ENCODE assay signal across 8 mouse cellular contexts in the genomic region with DNA sequence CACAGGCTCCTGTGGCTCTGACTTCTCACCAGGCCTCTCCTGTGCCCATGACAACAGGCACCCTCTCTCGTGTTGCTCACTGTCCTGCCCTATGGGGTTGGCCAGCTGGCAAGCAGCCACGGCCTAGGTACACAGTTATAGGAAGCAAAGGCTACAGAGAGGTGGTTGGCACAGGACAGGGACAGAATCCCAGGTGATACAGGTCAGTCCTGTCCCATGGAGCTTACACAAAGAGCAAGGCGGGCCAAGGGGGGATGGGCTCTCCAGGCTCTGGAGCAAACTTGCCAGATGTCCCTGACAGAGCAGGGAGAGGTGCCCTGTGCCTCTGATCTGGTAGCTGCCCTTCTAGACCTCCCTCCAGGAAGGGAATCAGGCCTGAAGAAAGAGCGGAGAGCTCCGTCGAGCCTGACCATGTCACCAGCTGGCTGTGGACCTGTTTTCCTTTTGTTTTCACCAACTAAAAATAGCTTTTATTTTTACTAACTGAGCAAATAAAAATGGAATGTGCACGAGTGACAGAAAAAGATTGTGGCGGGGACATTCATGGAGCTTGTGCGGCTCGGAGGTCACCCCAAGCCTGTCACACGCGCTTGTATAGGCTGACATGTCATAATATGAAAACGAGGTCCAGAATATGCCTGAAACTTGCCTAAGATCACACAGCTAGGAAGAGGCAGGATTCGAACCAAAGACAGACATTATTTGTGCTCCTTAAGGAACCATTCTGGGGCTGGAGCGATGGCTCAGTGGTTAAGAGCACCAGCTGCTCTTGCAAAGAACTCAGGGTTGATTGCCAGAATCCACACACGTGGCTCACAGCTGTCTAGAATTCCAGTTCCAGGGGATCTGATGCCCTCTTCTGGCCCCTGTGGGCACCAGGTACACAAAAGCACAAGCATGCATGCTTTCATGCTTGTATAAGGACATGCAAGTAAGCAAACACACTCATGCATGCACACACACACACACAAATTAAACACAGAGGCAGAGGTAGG. TPM values are rescaled to one million over a fixed set of nuclear protein-coding genes. Genes with fewer than 3 reads are reported as not detected.
DNase-seq lines count a peak whose midpoint lies in the region; ATAC-seq and TF ChIP-seq lines count a peak whose summit lies in the region.

No protein-coding gene starts in this region.

- dilution Hi-C loops in CH12.LX (cut with MboI; ENCODE audit: extremely low pct_ligation_motif_present, extremely low pct_unique_long_range_greater_than_20kb, low sequenced_read_pairs), result no loop called here

- H3K27ac ChIP-seq in CH12.LX (ENCODE audit: insufficient read depth, low read depth), result no peak overlapping the region
- no peak overlapping the region for H3K27ac ChIP-seq in bone marrow, adult 2 months (ENCODE audit: control insufficient read depth, insufficient read depth, low read depth, low read length, poor library complexity)
- H3K27ac ChIP-seq in forebrain, postnatal 0 days (ENCODE audit: low read depth, low read length), result no peak overlapping the region
- peak overlapping the region; percentile 54 for H3K27ac ChIP-seq in intestine, embryonic 14.5 days (ENCODE audit: low read depth)
- H3K27ac ChIP-seq in liver, embryonic 14.5 days, result no peak overlapping the region

- DNase-seq in CH12.LX (ENCODE audit: extremely low read depth), result peak; percentile 6
- peak; percentile 57 for DNase-seq in forebrain, postnatal 0 days
- no peak for DNase-seq in intestine, embryonic 14.5 days (ENCODE audit: low spot score)
- no peak for DNase-seq in liver, embryonic 14.5 days (ENCODE audit: low read depth in 3 of 3, low spot score in 3 of 3)
- peak; percentile 42 for DNase-seq in retina, postnatal 1 day
- DNase-seq in layer of hippocampus, adult 9-11 months, result no peak
- DNase-seq in left cerebral cortex, adult 8-10 months (ENCODE audit: low spot score in 2 of 2), result no peak

- no peak overlapping the region for H3K9ac ChIP-seq in CH12.LX (ENCODE audit: insufficient read depth, low read depth)
- no peak overlapping the region for H3K9ac ChIP-seq in forebrain, postnatal 0 days
- no peak overlapping the region for H3K9ac ChIP-seq in intestine, embryonic 14.5 days (ENCODE audit: low read length)
- H3K9ac ChIP-seq in liver, embryonic 14.5 days (replicated peaks), result no peak overlapping the region

- no peaks in the 10 kb centered on the region for H3K36me3 ChIP-seq in CH12.LX (replicated peaks in 1 of 2; ENCODE audit: control insufficient read depth in 1 of 2, insufficient read depth in 1 of 2, low read length in 1 of 2)
- H3K36me3 ChIP-seq in forebrain, postnatal 0 days (ENCODE audit: insufficient read depth), result peaks cover 26% of the 10 kb centered on the region
- H3K36me3 ChIP-seq in intestine, embryonic 14.5 days (ENCODE audit: control insufficient read depth, insufficient read depth, low read length), result peaks cover 10% of the 10 kb centered on the region
- no peaks in the 10 kb centered on the region for H3K36me3 ChIP-seq in liver, embryonic 14.5 days (replicated peaks; ENCODE audit: control insufficient read depth, insufficient read depth, low read depth)

- peak in 1 of 2 experiments; percentile 57; a peak in 2 of 4 replicates for TF ChIP-seq CTCF in CH12.LX (conservative IDR thresholded peaks at IDR 0.05 in 1 of 2, IDR thresholded peaks at IDR 0.05 in 1 of 2; ENCODE audit: low read depth in 2 of 2, low read length in 2 of 2)
- TF ChIP-seq CTCF in bone marrow, adult 2 months (IDR thresholded peaks at IDR 0.05; ENCODE audit: control insufficient read depth, insufficient read depth, low read length), result peak; percentile 36
- peak; percentile 36 for TF ChIP-seq CTCF in forebrain, postnatal 0 days (IDR thresholded peaks at IDR 0.05; ENCODE audit: low read depth)
- TF ChIP-seq CTCF in liver, embryonic 14.5 days (IDR thresholded peaks at IDR 0.05; ENCODE audit: low read depth), result peak; percentile 29; the same call in 1 of the 2 replicates

- H3K4me3 ChIP-seq in CH12.LX (replicated peaks in 1 of 3; ENCODE audit: low read depth in 2 of 3, low read length in 2 of 3, poor library complexity in 1 of 3), result no peak overlapping the region
- no peak overlapping the region for H3K4me3 ChIP-seq in bone marrow, adult 2 months (replicated peaks; ENCODE audit: control insufficient read depth, low read depth, low read length)
- no peak overlapping the region for H3K4me3 ChIP-seq in forebrain, postnatal 0 days (ENCODE audit: low read depth, low read length)
- H3K4me3 ChIP-seq in intestine, embryonic 14.5 days (ENCODE audit: low read depth, low read length), result no peak overlapping the region
- H3K4me3 ChIP-seq in liver, embryonic 14.5 days (ENCODE audit: insufficient read depth in 1 of 2, low read depth in 2 of 2, low read length in 2 of 2), result no peak overlapping the region

- peak; percentile 48 for TF ChIP-seq RAD21 in CH12.LX (IDR thresholded peaks at IDR 0.05; ENCODE audit: low read depth, low read length)

- peak; percentile 61; the same call in 1 of the 2 replicates for ATAC-seq in forebrain, postnatal 0 days
- 0 out of 2 replicates have a peak, but pooled peaks have one; percentile 40 for ATAC-seq in intestine, embryonic 14.5 days (replicated peaks; ENCODE audit: low FRiP score, low TSS enrichment, low read depth)
- peak; percentile 34; the same call in 1 of the 2 replicates for ATAC-seq in liver, embryonic 14.5 days (ENCODE audit: insufficient read depth)

- no peak for TF ChIP-seq POLR2A in CH12.LX (IDR thresholded peaks at IDR 0.05; ENCODE audit: low read depth, low read length)
- TF ChIP-seq POLR2A in bone marrow, adult 2 months (IDR thresholded peaks at IDR 0.05; ENCODE audit: borderline replicate concordance, control insufficient read depth, low read depth, low read length), result no peak

- WGBS in bone marrow, adult 2 months, result 63% methylated on average over 16 of the region's 16 CpGs
- WGBS in forebrain, postnatal 0 days, result 62% methylated on average over 16 of the region's 16 CpGs
- WGBS in intestine, embryonic 14.5 days, result 64% methylated on average over 16 of the region's 16 CpGs
- 62% methylated on average over 16 of the region's 16 CpGs for WGBS in liver, embryonic 14.5 days (ENCODE audit: insufficient replicate concordance)

- no peaks in the 10 kb centered on the region for H3K9me3 ChIP-seq in CH12.LX (replicated peaks; ENCODE audit: low read length)
- no peaks in the 10 kb centered on the region for H3K9me3 ChIP-seq in forebrain, postnatal 0 days (ENCODE audit: low read length)
- no peaks in the 10 kb centered on the region for H3K9me3 ChIP-seq in intestine, embryonic 14.5 days (ENCODE audit: control insufficient read depth, low read length)
- no peaks in the 10 kb centered on the region for H3K9me3 ChIP-seq in liver, embryonic 14.5 days (ENCODE audit: control insufficient read depth, low read length)

- H3K27me3 ChIP-seq in CH12.LX (replicated peaks), result peaks cover 49% of the 10 kb centered on the region
- H3K27me3 ChIP-seq in forebrain, postnatal 0 days (ENCODE audit: insufficient read depth, low read length), result no peaks in the 10 kb centered on the region
- no peaks in the 10 kb centered on the region for H3K27me3 ChIP-seq in intestine, embryonic 14.5 days (replicated peaks; ENCODE audit: control insufficient read depth, insufficient read depth, low read length)
- H3K27me3 ChIP-seq in liver, embryonic 14.5 days (ENCODE audit: control insufficient read depth, insufficient read depth, low read length), result no peaks in the 10 kb centered on the region

- TF ChIP-seq EP300 in CH12.LX (IDR thresholded peaks at IDR 0.05; ENCODE audit: low read length), result no peak
- TF ChIP-seq EP300 in liver, embryonic 14.5 days (IDR thresholded peaks at IDR 0.05; ENCODE audit: low read depth), result no peak

- H3K4me2 ChIP-seq in CH12.LX (ENCODE audit: insufficient read depth, low read depth, poor library complexity, severe bottlenecking), result no peak overlapping the region
- H3K4me2 ChIP-seq in forebrain, postnatal 0 days (ENCODE audit: low read depth), result no peak overlapping the region
- no peak overlapping the region for H3K4me2 ChIP-seq in intestine, embryonic 14.5 days (ENCODE audit: low read length)
- H3K4me2 ChIP-seq in liver, embryonic 14.5 days (ENCODE audit: low read depth), result no peak overlapping the region

- H3K4me1 ChIP-seq in CH12.LX (ENCODE audit: control insufficient read depth in 1 of 2, insufficient read depth in 2 of 2), result peaks cover 8 to 12% of the 10 kb centered on the region in 2 experiments
- H3K4me1 ChIP-seq in bone marrow, adult 2 months (ENCODE audit: control insufficient read depth, insufficient read depth, low read length), result no peaks in the 10 kb centered on the region; the same call in 1 of the 2 replicates
- H3K4me1 ChIP-seq in forebrain, postnatal 0 days (ENCODE audit: insufficient read depth), result peaks cover 10% of the 10 kb centered on the region; the same call in 1 of the 2 replicates
- peaks cover 18% of the 10 kb centered on the region for H3K4me1 ChIP-seq in intestine, embryonic 14.5 days (replicated peaks; ENCODE audit: control insufficient read depth, insufficient read depth, low read length)
- peaks cover 0 to 9% of the 10 kb centered on the region in 2 experiments; a peak in 1 of 4 replicates for H3K4me1 ChIP-seq in liver, embryonic 14.5 days (replicated peaks; ENCODE audit: control insufficient read depth in 2 of 2, insufficient read depth in 2 of 2, low read length in 1 of 2)

- in situ Hi-C loops in CH12.LX (cut with MboI; ENCODE audit: low pct_ligation_motif_present, low pct_unique_long_range_greater_than_20kb, low sequenced_read_pairs), result no loop called here

- no peaks in the 10 kb centered on the region for H3K79me2 ChIP-seq in CH12.LX (replicated peaks; ENCODE audit: control insufficient read depth, extremely low read depth, insufficient read depth, poor library complexity, severe bottlenecking)

TF ChIP-seq in CH12.LX, 34 proteins besides CTCF, POLR2A, EP300 and RAD21 (continues in another document):
- TF ChIP-seq JUN (IDR thresholded peaks at IDR 0.05; ENCODE audit: insufficient read depth, low read depth, low read length) (no peak), MYC (IDR thresholded peaks at IDR 0.05; ENCODE audit: low read depth, low read length) (peak; percentile 67; the same call in 1 of the 2 replicates), USF2 (conservative IDR thresholded peaks at IDR 0.05; ENCODE audit: low read depth, low read length) (no peak), MAX (IDR thresholded peaks at IDR 0.05; ENCODE audit: low read length) (peak; percentile 26; the same call in 1 of the 2 replicates)

RNA-seq across cellular contexts. Expression of a gene that starts 48.1 kb away (rescaled TPM):
- total RNA-seq in CH12.LX (2012; rRNA removed) (4.5 and 5.9 TPM in 2 replicates), CH12.LX (2014; rRNA removed) (9.7 and 10.2 TPM in 2 replicates)
- polyA plus RNA-seq in CH12.LX (2012; ENCODE audit: insufficient read length, low read depth), result 14.6 and 15.8 TPM in 2 replicates
- polyA plus RNA-seq in bone marrow, adult 2 months (2011; ENCODE audit: insufficient read depth, insufficient read length, low replicate concordance, missing spikeins), result 7.0 and 11.0 TPM in 2 replicates
- total RNA-seq in forebrain, postnatal 0 days (2014; rRNA removed), result 52.5 and 59.0 TPM in 2 replicates
- polyA plus RNA-seq in forebrain, postnatal 0 days (2015; fragmentation: Nextera tagmentation; extraction: Ambion mirVana), result 13.8 and 16.5 TPM in 2 replicates
- polyA plus RNA-seq in intestine, embryonic 14.5 days (2014; fragmentation: Nextera tagmentation; extraction: Ambion mirVana), result 15.2 and 16.3 TPM in 2 replicates
- polyA plus RNA-seq in liver, embryonic 14.5 days (2012; rRNA removed), result 2.4 and 2.8 TPM in 2 replicates
- polyA plus RNA-seq in liver, embryonic 14.5 days (2014; fragmentation: Nextera tagmentation; extraction: Ambion mirVana), result 2.1 and 2.5 TPM in 2 replicates
- total RNA-seq in left cerebral cortex, adult 8-10 months (2022), result 10 to 100 TPM; 68.0 to 98.1 (median 77.8) TPM

Comparison
In these comparisons a context has a peak if more than half of its experiments do, and no peak if none do; other contexts are left out.
1. DNase-seq: peak in CH12.LX (single experiment), forebrain, postnatal 0 days (single experiment) and retina, postnatal 1 day (single experiment); none in intestine, embryonic 14.5 days (single experiment), liver, embryonic 14.5 days (0 of 3), layer of hippocampus, adult 9-11 months (single experiment) and left cerebral cortex, adult 8-10 months (0 of 2).
2. Peak in every context shown above with its lines, with median percentiles within 50 percentile points of each other: ATAC-seq.